Mouse (Mus musculus) C2C12 (cell line): ENCODE results near the gene Unc13d.

Source experiments
- CEBPB ChIP-seq: IDR thresholded peaks from one replicate; pipeline ENCODE4 v1.6.1; 2011; ENCODE audit warnings: low read depth, mild to moderate bottlenecking, control low read depth, moderate library complexity
- CTCF ChIP-seq: IDR thresholded peaks from one replicate; pipeline ENCODE4 v1.5.1; 2011; ENCODE audit not compliant: control insufficient read depth, insufficient read depth, insufficient read length
- FOSL1 ChIP-seq: IDR thresholded peaks from one replicate; pipeline ENCODE4 v1.8.0; 2011; ENCODE audit warnings: mild to moderate bottlenecking, low read length; ENCODE audit not compliant: poor library complexity, insufficient read depth, severe bottlenecking
- MAX ChIP-seq: IDR thresholded peaks from one replicate; pipeline ENCODE4 v1.6.1; 2011; ENCODE audit warnings: mild to moderate bottlenecking, control low read depth
- MYOG ChIP-seq: IDR thresholded peaks from one replicate; pipeline ENCODE4 v1.6.1; 2011; ENCODE audit not compliant: control insufficient read depth, insufficient read length; ENCODE audit errors: extremely low read depth
- USF1 ChIP-seq: IDR thresholded peaks from one replicate; pipeline ENCODE4 v1.6.1; 2011; ENCODE audit warnings: low read depth, mild to moderate bottlenecking, control low read depth, moderate library complexity

- TF ChIP-seq MAX (no peak), CTCF (no peak), MYOG (no peak), FOSL1 (no peak), CEBPB (no peak), USF1 (no peak)
Observed at GRCm38 (mm10) chr11:116079511-116079910, 1.8 kb upstream of the Unc13d start.
